Mouse (Mus musculus): ENCODE measurements at regions not wholly inside any gene's neighbourhood (a gene's known extent, or its start where the extent isn't known, plus 50 kb on each side); places are given as distances from the start of the nearest gene placed in this dataset.
"Not testable (repeated sequence)": the region's sequence is repeated elsewhere in the genome, so short reads cannot be mapped to it uniquely, and the experiment has no call there.

DNA sequence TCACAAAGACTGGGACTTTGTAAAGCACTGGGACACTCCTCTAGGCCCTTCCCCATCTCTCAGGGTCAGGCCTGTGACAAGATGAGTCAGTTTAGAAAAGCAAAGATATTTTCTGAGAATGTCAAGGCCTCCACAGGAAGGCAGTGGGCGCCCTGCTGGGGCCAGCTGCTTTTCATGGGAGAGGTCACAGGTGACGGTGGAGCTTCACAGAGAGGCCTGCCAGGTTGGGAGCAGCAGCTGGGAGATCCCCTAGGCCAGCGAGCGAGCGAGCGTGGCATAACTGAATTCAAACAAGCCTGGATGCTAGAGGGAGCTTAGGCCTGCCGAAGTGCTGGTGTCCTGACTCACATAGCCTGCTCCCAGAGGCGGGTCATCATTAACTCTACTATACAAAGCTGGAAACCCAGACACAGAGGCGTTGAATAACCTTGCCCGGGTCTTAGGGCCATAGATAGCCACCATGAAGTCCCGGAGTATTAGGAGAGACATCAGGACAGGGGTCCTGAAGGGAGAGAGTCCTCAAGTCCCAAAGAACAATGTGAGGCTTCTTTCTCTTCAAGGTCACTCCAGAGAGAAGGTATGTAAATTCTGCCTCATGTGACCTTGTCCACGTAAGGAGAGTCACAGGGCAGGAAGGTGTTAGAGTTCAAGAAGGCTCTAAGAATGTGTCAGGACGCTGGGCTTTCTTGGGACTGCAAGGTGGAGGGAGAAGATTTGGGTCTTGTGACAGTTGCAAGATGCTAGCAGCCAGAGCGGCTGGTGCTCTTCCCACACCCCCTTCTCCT lies 174.3 kb upstream of the Sulf2 start:
- no peak for DNase-seq (ENCODE audit: low read depth in 2 of 2, low spot score in 2 of 2)

DNA sequence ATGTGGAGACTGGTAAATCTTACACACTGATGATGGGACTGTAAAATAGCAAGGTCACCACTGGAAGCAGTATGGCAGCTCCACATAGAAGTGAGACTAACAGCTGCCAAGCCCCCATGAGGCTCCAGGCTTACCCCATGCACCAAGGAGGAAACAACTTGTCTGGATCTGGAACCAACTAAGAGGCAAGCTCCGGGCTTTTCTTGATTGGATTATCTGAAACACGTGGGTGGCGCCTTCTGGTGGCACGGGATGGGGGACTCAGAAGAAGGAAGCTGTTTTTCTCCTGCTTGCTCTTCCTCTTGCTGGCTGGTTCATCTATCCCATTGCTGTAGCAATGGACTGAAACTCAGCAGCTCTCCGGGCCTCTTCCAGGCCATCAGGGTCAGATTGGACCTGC lies 171.5 kb upstream of the Sulf2 start:
- DNase-seq (ENCODE audit: low read depth in 2 of 2, low spot score in 2 of 2) = no peak

DNA sequence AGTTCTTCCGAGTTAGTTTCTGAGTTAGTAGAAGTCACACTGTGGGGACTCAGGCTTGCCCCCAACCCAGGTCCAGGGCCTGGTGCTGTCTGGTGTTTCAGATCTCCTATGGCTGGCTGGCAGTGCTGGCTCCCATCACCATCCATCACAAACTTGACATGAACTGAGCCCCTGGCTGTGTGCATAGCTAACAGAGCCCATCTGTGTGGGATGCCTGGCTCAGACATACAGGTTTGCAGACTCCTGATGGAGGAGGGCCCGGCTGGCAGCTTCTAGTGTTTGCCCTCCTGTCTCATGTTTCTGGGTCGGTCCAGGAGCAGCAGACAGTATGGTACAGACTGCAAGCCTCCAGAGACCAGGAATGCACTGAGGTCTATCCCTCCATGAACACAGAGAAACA lies 169.5 kb upstream of the Sulf2 start:
- no peak for DNase-seq (ENCODE audit: low read depth in 2 of 2, low spot score in 2 of 2)

DNA sequence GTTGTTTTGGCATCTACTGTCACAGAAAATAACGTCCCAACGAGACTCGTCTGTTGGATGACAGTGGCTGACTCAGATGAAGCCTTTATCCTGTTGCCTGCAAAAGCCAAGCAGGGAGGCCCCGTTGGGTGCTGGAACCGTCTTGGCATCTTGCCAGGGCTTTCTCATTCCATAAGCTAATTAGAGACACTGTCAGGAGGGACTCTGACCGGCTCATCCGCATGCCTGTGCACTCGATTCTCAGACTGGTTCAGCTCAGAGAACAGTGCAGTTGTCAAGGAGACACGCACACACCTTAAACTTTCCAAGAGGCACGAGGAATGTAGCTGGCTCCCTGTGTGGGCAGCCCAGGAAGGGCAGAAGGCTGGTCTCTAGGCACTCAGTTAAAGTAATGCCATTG lies 169.0 kb upstream of the Sulf2 start:
- no peak for DNase-seq (ENCODE audit: low read depth in 2 of 2, low spot score in 2 of 2)

DNA sequence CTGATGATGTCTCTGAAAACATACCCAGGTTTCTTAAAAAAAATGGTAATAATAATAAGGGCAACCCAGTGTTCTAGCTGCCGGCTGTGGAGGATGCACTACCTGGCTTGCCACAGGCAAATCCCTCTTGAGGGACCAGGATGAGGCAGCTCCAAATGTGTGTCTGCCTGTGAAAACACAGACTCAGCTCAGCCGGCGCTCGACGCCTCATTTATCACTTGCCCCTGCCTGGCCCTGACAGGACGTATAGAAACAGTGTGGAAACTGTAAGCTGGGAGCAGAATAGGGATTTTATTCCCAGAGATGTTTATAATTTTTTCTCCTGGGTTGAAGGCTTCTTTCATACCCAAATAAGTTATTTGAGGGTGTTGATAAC lies 167.2 kb upstream of the Sulf2 start:
- no peak for DNase-seq (ENCODE audit: low read depth in 2 of 2, low spot score in 2 of 2)

DNA sequence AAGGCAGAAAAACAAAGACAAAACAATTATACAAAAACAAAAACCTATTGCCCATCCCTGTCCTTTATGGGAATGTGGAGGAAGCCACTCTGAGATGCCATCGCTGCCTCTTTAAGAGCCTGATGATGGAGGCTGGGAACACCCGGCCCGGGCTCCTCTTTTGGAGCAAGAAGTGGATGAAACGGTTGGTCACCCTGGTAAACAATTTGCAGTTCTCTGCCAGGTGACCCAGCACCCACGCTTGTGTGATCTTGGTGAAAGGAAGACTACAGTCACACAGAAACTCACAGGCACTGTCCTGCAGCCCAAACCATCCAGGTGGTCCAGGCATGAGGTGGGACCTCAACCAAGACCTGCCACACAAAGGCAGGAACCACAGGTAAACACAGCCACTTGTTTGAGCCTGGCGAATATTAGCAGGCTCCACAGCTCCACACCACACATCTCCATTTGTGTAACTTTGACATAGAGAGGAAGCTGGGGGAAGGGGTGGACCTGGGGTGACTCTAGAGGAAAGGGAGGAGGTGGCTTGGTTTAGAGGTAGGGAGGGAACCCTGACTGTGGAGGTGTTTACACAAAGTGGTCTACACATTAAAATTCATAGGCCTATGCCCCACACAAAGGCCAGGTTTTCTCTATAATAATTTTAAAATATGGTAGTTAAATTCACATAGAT lies 166.7 kb upstream of the Sulf2 start:
- DNase-seq (ENCODE audit: low read depth in 2 of 2, low spot score in 2 of 2) = no peak

DNA sequence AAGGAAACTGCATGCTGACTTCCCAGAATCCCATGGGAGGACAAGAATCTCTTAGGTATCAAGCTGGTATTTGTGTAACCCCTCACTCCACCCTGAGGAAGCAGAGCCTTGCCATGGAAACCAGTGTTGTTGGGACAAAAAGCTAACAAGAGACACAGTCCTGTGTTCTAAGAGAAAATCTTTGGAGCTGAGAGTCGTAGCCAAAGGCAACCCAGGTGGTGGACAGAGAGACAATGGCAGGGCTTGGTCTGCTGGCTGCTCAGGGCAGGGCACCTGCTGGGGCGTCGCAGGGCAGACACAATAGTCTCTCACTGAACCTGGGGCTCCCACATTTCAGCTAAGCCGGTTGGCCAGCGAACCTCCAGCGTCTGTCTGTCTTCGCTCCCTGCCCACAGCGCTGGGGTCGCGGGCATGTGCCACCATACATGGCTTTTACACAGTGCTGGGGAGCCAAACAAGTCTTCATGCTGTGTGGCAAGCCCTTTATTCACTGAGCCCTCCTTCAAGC lies 161.0 kb upstream of the Sulf2 start:
- DNase-seq (ENCODE audit: low read depth in 2 of 2, low spot score in 2 of 2) = no peak

DNA sequence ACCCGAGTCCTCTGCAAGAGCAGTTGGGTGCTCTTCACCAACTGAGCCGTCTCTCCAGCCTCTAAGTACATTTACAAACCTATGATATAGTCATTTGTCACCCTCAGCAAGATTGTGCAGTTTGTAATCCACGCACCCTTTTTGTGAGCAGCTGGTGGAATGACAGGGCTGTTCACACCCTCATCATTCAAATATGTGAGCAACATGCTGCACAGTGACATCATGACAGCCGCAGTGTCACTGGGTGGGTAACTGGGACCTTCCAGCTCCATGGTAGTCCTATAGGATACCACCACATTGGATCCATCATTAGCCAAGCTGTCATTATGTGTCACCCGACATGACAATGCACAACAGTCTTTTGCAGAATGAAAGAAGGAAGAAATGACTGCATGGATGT lies 155.0 kb upstream of the Sulf2 start:
- no peak for DNase-seq (ENCODE audit: low read depth in 2 of 2, low spot score in 2 of 2)

DNA sequence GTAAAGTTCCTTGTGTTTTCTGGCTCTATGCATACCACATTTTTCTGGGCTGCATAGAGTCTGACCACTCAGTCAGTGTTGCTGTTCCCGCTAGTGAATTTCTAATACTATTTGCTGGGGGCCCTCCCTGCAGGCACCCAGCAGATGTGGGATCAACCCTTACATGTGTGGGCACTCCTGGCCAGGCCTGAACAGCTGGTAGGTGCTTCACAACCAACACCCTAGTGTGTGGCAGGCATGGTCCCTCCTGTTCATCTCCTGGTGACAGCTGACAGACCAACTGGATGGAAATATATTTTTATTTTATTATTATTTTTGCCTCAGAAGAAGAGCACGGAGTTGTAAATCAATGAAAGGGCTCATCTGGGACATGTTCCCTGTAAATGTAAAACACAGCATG lies 154.4 kb upstream of the Sulf2 start:
- no peak for DNase-seq (ENCODE audit: low read depth in 2 of 2, low spot score in 2 of 2)

DNA sequence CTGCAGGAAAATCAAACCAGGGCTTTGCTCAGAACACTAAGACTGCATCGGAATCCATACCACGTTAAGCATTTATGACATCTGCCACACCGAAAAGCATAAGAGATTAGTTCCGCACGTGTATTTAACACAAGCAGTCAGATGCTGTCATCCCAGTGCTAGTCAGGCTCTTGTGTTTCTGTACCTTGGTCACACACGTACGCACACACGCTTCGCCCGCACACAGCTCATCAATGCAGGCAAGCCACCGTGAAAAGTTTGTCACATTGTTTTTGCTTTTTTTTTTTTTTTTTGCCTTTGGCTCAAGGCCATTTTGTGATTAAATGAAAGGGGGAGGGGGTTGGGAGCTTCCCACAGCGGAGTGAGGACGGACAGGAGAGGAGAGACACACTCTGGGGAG lies 152.1 kb upstream of the Sulf2 start:
- no peak for DNase-seq (ENCODE audit: low read depth in 2 of 2, low spot score in 2 of 2)

DNA sequence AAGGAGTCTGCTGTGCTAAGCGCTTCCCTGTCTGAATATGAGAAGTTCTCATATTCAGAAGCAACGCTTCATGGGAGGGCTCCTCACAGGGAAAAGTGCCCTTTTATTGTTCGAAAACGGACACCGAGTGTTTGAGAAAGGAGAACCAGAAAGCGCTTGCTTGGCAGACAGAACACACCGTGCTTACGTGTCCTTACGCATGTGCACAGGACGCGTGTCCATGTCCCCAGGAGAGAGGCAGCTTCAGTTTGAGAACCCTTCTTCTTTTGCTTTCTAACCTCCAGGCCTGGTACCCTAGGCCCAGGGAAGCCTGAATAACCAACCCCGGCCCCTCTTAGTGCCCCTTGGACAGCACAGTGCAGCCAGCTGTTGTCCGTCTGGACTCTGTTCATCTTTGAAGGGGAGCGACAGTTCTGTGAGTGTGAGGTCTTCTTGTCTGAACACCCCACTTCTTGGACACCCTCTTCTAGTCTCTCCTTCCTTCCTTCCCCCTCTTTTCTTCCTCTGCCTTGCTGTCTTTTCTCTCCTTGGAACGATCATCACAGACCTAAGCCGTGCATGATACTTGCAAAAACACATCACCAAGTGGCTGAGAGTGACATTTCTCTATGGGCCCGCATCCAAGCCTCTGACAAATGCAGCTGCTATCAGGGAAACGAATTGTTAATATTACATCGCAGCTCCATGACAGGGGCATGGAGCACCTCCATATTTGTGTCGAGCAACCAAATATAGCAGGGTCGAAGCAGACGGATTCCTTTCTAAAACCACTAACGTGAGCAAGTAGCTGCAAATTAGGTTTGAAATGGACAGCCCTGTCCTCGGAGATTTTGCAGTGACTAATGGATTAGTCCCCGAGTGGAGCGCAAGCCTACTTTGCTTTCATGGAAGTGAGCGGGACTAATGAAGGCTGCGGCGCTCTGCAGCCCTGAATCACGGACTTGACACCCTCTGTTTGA lies 149.9 kb upstream of the Sulf2 start:
- no peak for DNase-seq (ENCODE audit: low read depth in 2 of 2, low spot score in 2 of 2)

DNA sequence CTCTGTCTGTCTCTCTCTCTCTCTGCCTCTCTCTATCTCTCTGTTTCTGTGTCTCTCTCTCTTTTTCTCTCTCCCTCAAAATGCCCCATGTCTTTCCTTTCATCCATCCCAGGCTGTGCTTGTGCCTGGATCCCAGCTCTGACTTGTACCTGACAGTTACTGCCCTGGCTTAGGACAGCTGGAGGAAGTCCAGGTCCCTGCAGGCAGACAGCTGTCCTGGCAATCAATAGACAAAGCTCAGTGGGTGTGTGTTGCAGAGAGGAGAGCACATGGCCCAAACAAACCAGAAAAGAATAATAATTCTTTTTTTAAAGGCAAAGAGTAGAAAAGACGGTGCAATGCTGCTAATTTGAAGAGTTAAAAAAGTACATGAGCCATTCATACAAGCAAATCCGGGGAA lies 148.4 kb upstream of the Sulf2 start:
- no peak for DNase-seq (ENCODE audit: low read depth in 2 of 2, low spot score in 2 of 2)

DNA sequence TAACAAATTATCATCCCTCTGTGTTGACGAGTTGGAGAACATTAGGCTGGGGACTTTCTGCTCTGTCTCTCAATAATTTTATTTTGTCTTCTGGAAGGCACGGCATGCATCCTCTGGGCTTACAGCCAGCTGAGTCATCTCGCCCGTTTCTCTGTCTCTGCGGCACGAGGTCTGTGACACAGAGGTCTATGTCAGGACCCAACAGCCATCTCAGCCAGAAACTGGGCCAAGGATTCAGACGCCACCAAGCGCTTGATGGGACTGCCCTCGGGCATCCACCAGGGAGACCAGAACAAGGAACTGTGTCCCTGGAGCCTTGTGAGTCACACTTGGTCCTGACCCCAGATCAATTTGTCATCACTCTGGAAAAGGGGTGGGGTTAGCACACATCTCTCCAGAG lies 145.7 kb upstream of the Sulf2 start:
- DNase-seq (ENCODE audit: low read depth in 2 of 2, low spot score in 2 of 2) = no peak

DNA sequence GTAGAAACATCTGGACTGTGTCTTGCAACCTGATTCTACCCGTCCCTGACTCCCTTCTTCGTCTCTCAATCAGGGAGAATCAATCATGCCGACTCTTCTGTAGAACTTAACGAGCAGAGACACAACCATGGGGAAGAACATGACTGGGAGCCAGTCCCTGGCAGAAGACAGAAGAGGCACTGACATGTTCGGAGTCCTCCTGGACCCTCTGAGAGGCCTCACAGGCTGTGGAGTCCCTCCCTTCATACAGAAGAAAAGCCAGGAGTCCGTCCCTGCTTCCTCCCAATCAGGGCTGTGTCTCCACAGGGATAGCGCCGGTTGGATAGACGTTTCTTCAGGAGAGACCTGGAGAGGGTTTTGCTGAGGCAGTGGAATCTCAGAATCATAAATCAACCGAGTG lies 139.2 kb upstream of the Sulf2 start:
- no peak for DNase-seq (ENCODE audit: low read depth in 2 of 2, low spot score in 2 of 2)

DNA sequence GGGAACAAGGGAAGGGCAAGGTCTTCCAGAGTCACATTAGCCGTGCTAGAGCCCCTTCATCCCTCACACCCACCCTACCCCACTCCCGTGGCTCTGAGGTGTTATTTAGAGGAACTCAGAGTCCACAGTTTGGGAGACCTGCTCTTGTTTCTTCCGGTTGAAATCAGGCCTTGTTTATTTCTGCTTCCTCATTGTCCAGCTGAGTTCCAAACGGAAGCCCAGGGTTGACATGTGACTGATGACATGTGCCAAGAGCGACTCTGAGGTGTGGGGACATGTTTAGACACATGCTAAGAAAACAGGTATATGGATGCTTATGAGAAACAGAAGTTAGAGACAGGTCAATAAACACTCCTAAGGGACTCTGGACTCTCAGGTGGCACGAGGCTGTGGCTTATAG lies 137.5 kb upstream of the Sulf2 start:
- DNase-seq (ENCODE audit: low read depth in 2 of 2, low spot score in 2 of 2) = no peak

DNA sequence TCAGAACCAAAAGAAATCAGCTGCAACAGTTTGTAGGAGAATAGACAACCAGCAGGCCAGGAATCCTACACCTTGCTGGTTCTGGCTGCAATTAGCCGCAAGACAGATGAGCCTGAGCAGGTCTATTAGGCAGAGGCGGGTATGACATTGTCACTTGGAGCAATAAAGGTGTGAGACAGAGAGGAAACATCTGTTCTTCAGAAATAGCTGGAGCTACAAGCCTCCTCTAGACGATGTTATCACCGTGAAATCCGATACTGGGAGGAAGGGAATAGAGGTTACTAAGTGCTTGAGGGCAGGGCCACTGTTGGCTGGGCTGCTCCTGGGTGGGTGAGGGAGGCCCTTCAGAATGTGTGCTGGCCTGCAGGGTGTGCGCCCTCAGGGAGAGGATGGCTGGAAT lies 135.8 kb upstream of the Sulf2 start:
- no peak for DNase-seq (ENCODE audit: low read depth in 2 of 2, low spot score in 2 of 2)

DNA sequence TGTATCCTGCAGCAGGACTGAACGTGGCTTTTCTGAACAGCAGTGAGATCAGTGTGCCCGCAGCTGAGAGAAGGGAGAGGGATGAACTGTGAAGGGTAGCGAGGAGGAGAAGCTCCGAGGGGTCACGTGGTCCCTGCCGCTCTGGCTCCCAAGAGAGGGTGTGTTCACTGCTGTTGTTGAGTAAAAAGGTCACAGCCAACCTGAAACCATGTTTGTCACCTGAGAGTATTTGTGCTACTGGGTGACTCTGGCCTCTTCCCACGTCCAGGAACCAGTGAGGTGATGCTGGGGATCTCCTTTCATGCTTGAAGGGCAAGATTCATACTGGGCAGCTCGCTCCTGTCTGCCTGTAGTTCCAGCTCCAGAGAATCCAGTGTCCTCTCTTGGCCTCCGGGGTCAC lies 135.4 kb upstream of the Sulf2 start:
- DNase-seq (ENCODE audit: low read depth in 2 of 2, low spot score in 2 of 2) = no peak

DNA sequence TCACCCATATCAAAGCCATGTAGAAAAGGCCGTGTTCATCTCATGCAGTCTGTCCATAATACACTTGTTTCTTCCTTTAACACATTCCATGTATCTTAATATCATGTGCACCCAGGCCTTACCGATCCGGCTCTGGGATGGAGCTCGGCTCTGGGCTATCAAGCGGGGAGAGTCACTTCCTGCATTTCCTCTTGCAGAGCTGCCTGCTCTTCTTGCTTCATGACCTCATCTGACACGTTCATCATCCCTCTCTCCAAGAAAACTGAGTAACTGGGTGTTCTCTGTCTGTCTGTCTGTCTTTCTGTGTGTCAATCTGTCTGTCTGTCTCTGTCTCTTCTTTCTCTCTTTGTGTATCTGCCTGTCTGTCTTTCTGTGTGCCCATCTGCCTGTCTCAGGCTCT lies 133.7 kb upstream of the Sulf2 start:
- DNase-seq (ENCODE audit: low read depth in 2 of 2, low spot score in 2 of 2) = no peak

DNA sequence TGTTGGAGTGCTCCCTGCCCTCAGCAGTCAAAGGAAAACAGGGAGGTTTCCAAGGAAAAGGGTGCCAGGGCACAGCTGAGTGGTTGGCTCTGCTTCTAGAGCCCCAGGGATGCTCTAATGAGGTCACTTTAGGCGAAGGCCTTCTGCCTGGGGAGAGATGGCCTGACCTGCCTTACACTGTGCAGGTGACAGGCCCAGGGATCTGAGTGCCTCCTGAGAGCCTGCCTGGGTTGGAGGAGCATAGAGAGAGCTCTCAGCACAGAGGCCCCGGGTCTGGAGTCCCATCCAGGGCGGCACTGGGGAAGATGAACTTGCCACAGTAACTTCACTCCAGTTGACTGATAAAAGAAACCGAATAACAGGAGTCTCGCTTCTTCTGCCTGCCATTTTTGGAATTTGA lies 125.7 kb upstream of the Sulf2 start:
- not testable (repeated sequence) for DNase-seq (ENCODE audit: low read depth in 2 of 2, low spot score in 2 of 2)

DNA sequence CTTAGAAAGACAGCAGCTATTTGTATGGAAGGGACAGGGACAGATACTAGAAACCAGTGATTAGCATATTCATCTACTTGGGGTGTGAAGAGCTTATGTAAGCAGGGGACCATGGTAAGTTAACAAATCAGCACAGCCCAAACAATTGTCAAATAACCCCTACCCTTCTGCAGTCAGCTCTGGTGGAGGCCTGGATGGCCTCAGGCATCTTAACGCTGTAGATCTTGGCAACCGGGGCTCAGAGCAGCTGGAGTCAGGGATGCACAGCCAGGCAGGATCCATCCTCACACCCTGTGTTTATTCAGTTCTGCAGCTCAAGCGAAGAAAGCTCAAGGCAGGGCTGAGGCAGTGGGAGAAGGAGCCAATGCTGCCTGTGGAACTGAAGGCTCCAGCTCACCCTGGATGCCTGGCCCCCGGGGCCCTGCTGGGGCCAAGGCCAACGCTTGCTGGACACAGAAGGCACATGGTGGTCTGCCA lies 125.2 kb upstream of the Sulf2 start:
- DNase-seq (ENCODE audit: low read depth in 2 of 2, low spot score in 2 of 2) = no peak

DNA sequence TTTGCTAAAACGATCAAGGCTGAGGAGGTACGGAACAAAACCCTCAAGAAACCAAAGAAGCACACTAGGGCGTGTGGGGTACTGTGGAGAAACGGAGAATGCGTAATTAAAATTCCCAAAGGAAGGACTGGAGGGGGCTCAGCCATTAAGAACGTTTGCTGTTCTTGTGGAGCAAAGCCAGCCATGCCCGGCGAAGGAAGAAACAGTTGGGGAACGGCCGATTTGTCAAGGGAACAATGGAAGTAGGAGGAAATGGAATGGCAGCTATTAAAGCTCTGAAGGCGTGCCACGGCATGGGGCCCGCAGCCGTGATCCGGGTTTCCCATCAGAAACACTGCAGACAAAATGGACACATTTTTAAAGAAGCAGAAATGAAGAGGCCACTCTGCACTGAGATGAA lies 124.2 kb upstream of the Sulf2 start:
- DNase-seq (ENCODE audit: low read depth in 2 of 2, low spot score in 2 of 2) = no peak

DNA sequence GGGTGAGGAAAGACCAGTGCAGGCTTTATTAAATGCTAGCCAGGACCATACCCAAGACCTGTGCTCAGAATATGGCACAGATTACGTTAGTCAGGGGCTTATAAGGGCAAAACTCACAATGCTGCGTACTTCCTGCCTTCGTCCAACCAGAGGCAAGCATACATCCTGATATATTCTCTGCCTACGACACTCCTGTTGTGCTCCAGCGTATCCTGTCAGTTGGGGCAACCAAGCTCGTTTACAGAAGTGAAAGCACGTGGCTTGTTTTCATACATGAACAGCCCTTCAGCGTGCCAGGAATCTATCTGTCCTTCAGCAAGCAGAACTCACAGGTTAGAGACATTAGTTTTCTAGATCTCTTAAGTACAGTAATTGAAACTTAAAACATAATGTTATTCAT lies 119.9 kb upstream of the Sulf2 start:
- no peak for DNase-seq (ENCODE audit: low read depth in 2 of 2, low spot score in 2 of 2)

All from CD8-positive naive resting alpha-beta T cell, adult 2 months (primary cell).